ENCODE assay signal across 8 mouse cellular contexts in genomic region chr1:180768334-180769168, GRCm38 (mm10). TPM values are rescaled to one million over a fixed set of nuclear protein-coding genes. Genes with fewer than 3 reads are reported as not detected.
DNase-seq lines count a peak whose midpoint lies in the region; ATAC-seq and TF ChIP-seq lines count a peak whose summit lies in the region.

No protein-coding gene starts in this region.

- peak overlapping the region; percentile 80 for H3K4me2 ChIP-seq in forebrain, postnatal 0 days (ENCODE audit: low read depth)
- H3K4me2 ChIP-seq in lung, embryonic 15.5 days: peak overlapping the region; percentile 89

- H3K36me3 ChIP-seq in forebrain, postnatal 0 days (ENCODE audit: insufficient read depth): no peaks in the 10 kb centered on the region
- no peaks in the 10 kb centered on the region for H3K36me3 ChIP-seq in lung, embryonic 15.5 days

- no peaks in the 10 kb centered on the region for H3K27me3 ChIP-seq in cerebellum, adult 2 months (ENCODE audit: control insufficient read depth, insufficient read depth, low read length)
- H3K27me3 ChIP-seq in forebrain, postnatal 0 days (ENCODE audit: insufficient read depth, low read length): no peaks in the 10 kb centered on the region
- no peaks in the 10 kb centered on the region for H3K27me3 ChIP-seq in lung, embryonic 15.5 days

- no peaks in the 10 kb centered on the region for H3K9me3 ChIP-seq in forebrain, postnatal 0 days (ENCODE audit: low read length)
- no peaks in the 10 kb centered on the region for H3K9me3 ChIP-seq in lung, embryonic 15.5 days

- H3K4me3 ChIP-seq in cerebellum, adult 2 months (replicated peaks; ENCODE audit: insufficient read depth, low read depth, low read length): peak overlapping the region; percentile 89
- H3K4me3 ChIP-seq in forebrain, postnatal 0 days (ENCODE audit: low read depth, low read length): peak overlapping the region; percentile 44
- H3K4me3 ChIP-seq in lung, embryonic 15.5 days: peak overlapping the region; percentile 58
- H3K4me3 ChIP-seq in olfactory bulb, adult 2 months (ENCODE audit: insufficient read depth, low read depth, low read length): peak overlapping the region; percentile 55

- peaks cover 14% of the 10 kb centered on the region for H3K4me1 ChIP-seq in cerebellum, adult 2 months (ENCODE audit: control insufficient read depth, insufficient read depth, low read length)
- H3K4me1 ChIP-seq in forebrain, postnatal 0 days (ENCODE audit: insufficient read depth): 0 out of 2 replicates have a peak, but pooled peaks cover 3% of the 10 kb centered on the region
- peaks cover 22% of the 10 kb centered on the region for H3K4me1 ChIP-seq in lung, embryonic 15.5 days
- peaks cover 17% of the 10 kb centered on the region for H3K4me1 ChIP-seq in olfactory bulb, adult 2 months (ENCODE audit: control insufficient read depth, insufficient read depth, low read length)

- 2% methylated on average over 37 of the region's 37 CpGs for WGBS in cerebellum, adult 2 months
- WGBS in forebrain, postnatal 0 days: 4% methylated on average over 37 of the region's 37 CpGs
- 3% methylated on average over 37 of the region's 37 CpGs for WGBS in lung, embryonic 15.5 days
- 5% methylated on average over 37 of the region's 37 CpGs for WGBS in olfactory bulb, adult 2 months

- H3K27ac ChIP-seq in cerebellum, adult 2 months (ENCODE audit: insufficient read depth, low read length): peak overlapping the region; percentile 98
- peak overlapping the region; percentile 66 for H3K27ac ChIP-seq in forebrain, postnatal 0 days (ENCODE audit: low read depth, low read length)
- peak overlapping the region; percentile 48 for H3K27ac ChIP-seq in lung, embryonic 15.5 days
- H3K27ac ChIP-seq in olfactory bulb, adult 2 months (ENCODE audit: insufficient read depth, low read depth, low read length): peak overlapping the region; percentile 64; the same call in 1 of the 2 replicates

- peak; percentile 48 for DNase-seq in MEL-GATA-1-ER (ENCODE audit: extremely low read depth, low read depth)
- peak; percentile 85 to 91 for DNase-seq in cerebellum, adult 2 months
- peak; percentile 82 for DNase-seq in forebrain, postnatal 0 days
- peak; percentile 38 for DNase-seq in layer of hippocampus, adult 9-10 months (ENCODE audit: low spot score)
- DNase-seq in testis, postnatal 14 days (ENCODE audit: low spot score): peak; percentile 57

- peak; percentile 52; the same call in 1 of the 2 replicates for TF ChIP-seq POLR2A in cerebellum, adult 2 months (IDR thresholded peaks at IDR 0.05; ENCODE audit: borderline replicate concordance, insufficient read depth, low read length)
- peak; percentile 28; the same call in 1 of the 2 replicates for TF ChIP-seq POLR2A in olfactory bulb, adult 2 months (IDR thresholded peaks at IDR 0.05; ENCODE audit: insufficient read depth, low read depth, low read length)

- H3K9ac ChIP-seq in forebrain, postnatal 0 days: peak overlapping the region; percentile 70
- peak overlapping the region; percentile 65 for H3K9ac ChIP-seq in lung, embryonic 15.5 days

- TF ChIP-seq CTCF in cerebellum, adult 2 months (IDR thresholded peaks at IDR 0.05; ENCODE audit: borderline replicate concordance, insufficient read depth, low read depth, low read length): peak; percentile 67
- peak; percentile 79 for TF ChIP-seq CTCF in forebrain, postnatal 0 days (IDR thresholded peaks at IDR 0.05; ENCODE audit: low read depth)
- peak; percentile 81 for TF ChIP-seq CTCF in olfactory bulb, adult 2 months (IDR thresholded peaks at IDR 0.05; ENCODE audit: insufficient read depth, low read depth, low read length)

- ATAC-seq in forebrain, postnatal 0 days: peak; percentile 90
- peak; percentile 70 to 79 for ATAC-seq in hematopoietic stem cell, adult 5-6 weeks (replicated peaks in 1 of 2; ENCODE audit: insufficient read depth in 1 of 2, low FRiP score in 2 of 2, low TSS enrichment in 1 of 2, low read depth in 1 of 2, poor library complexity in 2 of 2, severe bottlenecking in 2 of 2)
- ATAC-seq in lung, embryonic 15.5 days (ENCODE audit: borderline replicate concordance, extremely low read depth, low FRiP score, low TSS enrichment): peak; percentile 87

RNA-seq across cellular contexts. Expression of gene Acbd3, which starts 42.7 kb away (rescaled TPM):
- polyA plus RNA-seq in cerebellum, adult 2 months (2012; rRNA removed): 27.2 and 28.1 TPM in 2 replicates
- 27.9 and 37.6 TPM in 2 replicates for total RNA-seq in forebrain, postnatal 0 days (2014; rRNA removed)
- polyA plus RNA-seq in forebrain, postnatal 0 days (2015; fragmentation: Nextera tagmentation; extraction: Ambion mirVana): 10.6 and 16.1 TPM in 2 replicates
- total RNA-seq in hematopoietic stem cell, adult 5-6 weeks (2017): 51.2 and 60.1 TPM in 2 replicates
- polyA plus RNA-seq in lung, embryonic 15.5 days (2015; fragmentation: Nextera tagmentation; extraction: Ambion mirVana): 22.1 and 22.6 TPM in 2 replicates
- polyA plus RNA-seq in olfactory bulb, adult 2 months (2012; ENCODE audit: insufficient read depth, insufficient read length, low replicate concordance, missing spikeins): not detected in 2 replicates

RNA-seq across cellular contexts. Expression of gene H3f3a, which starts 45.2 kb away (rescaled TPM):
- 463 and 518 TPM in 2 replicates for polyA plus RNA-seq in cerebellum, adult 2 months (2012; rRNA removed)
- total RNA-seq in forebrain, postnatal 0 days (2014; rRNA removed): 3,418 and 3,587 TPM in 2 replicates
- polyA plus RNA-seq in forebrain, postnatal 0 days (2015; fragmentation: Nextera tagmentation; extraction: Ambion mirVana): 2,464 and 2,886 TPM in 2 replicates
- 1,757 and 2,309 TPM in 2 replicates for total RNA-seq in hematopoietic stem cell, adult 5-6 weeks (2017)
- polyA plus RNA-seq in lung, embryonic 15.5 days (2015; fragmentation: Nextera tagmentation; extraction: Ambion mirVana): 2,468 and 2,584 TPM in 2 replicates
- 812 TPM in 1 of 2 replicates, not detected in the other for polyA plus RNA-seq in olfactory bulb, adult 2 months (2012; ENCODE audit: insufficient read depth, insufficient read length, low replicate concordance, missing spikeins)

Comparison
In these comparisons a context has a peak if more than half of its experiments do, and no peak if none do; other contexts are left out.
1. Peak in every context shown above with its lines: DNase-seq, ATAC-seq, H3K4me3 ChIP-seq and H3K27ac ChIP-seq.
2. DNase-seq: peak in every context shown above with its lines; median percentile 88 in cerebellum, adult 2 months; 82 in forebrain, postnatal 0 days; 57 in testis, postnatal 14 days; 48 in MEL-GATA-1-ER; 38 in layer of hippocampus, adult 9-10 months.
3. H3K27ac ChIP-seq: peak in every context shown above with its lines; median percentile 98 in cerebellum, adult 2 months; 66 in forebrain, postnatal 0 days; 64 in olfactory bulb, adult 2 months; 48 in lung, embryonic 15.5 days.